Mouse (Mus musculus): Measurements from ENCODE around the gene Lix1l.

The Lix1l gene

GRCm38 (mm10) chr3:96600639-96601250, at the start of gene Lix1l:
Gene Lix1l (plus strand): TSS chr3:96601149.
- peak; percentile 94 for DNase-seq (ENCODE audit: low read depth, low spot score)

- peak; percentile 57 for DNase-seq (ENCODE audit: low read depth, low spot score)
Observed at GRCm38 (mm10) chr3:96551203-96551602, 49.7 kb upstream of the Lix1l start.

- no peak for DNase-seq (ENCODE audit: low read depth, low spot score)
Observed at GRCm38 (mm10) chr3:96551890-96552289, 49.1 kb upstream of the Lix1l start.

GRCm38 (mm10) chr3:96553601-96554000, 47.3 kb upstream of the Lix1l start:
- no peak for DNase-seq (ENCODE audit: low read depth, low spot score)

GRCm38 (mm10) chr3:96554251-96554650, 46.7 kb upstream of the Lix1l start:
- DNase-seq (ENCODE audit: low read depth, low spot score), result no peak

- peak; percentile 70 for DNase-seq (ENCODE audit: low read depth, low spot score)
Observed at GRCm38 (mm10) chr3:96555041-96555596, 45.8 kb upstream of the Lix1l start.

- peak; percentile 27 for DNase-seq (ENCODE audit: low read depth, low spot score)
Observed at GRCm38 (mm10) chr3:96555999-96556614, 44.8 kb upstream of the Lix1l start.

- peak; percentile 63 for DNase-seq (ENCODE audit: low read depth, low spot score)
Observed at GRCm38 (mm10) chr3:96556651-96557635, 44.0 kb upstream of the Lix1l start.

- DNase-seq (ENCODE audit: low read depth, low spot score), result peak; percentile 100
Observed at GRCm38 (mm10) chr3:96557694-96558093, 43.3 kb upstream of the Lix1l start, which contains the start of gene Txnip. Gene Txnip (plus strand): TSS chr3:96557957.

- DNase-seq (ENCODE audit: low read depth, low spot score), result no peak
Observed at GRCm38 (mm10) chr3:96558159-96558558, 42.8 kb upstream of the Lix1l start.

- peak; percentile 60 for DNase-seq (ENCODE audit: low read depth, low spot score)
Observed at GRCm38 (mm10) chr3:96558668-96559196, 42.2 kb upstream of the Lix1l start.

GRCm38 (mm10) chr3:96559398-96559910, 41.5 kb upstream of the Lix1l start:
- peak; percentile 72 for DNase-seq (ENCODE audit: low read depth, low spot score)

- DNase-seq (ENCODE audit: low read depth, low spot score), result peak; percentile 55
Observed at GRCm38 (mm10) chr3:96559911-96560850, 40.8 kb upstream of the Lix1l start.

- peak; percentile 20 for DNase-seq (ENCODE audit: low read depth, low spot score)
Observed at GRCm38 (mm10) chr3:96560881-96561668, 39.9 kb upstream of the Lix1l start.

- peak; percentile 62 for DNase-seq (ENCODE audit: low read depth, low spot score)
Observed at GRCm38 (mm10) chr3:96561946-96562681, 38.8 kb upstream of the Lix1l start.

- DNase-seq (ENCODE audit: low read depth, low spot score), result peak; percentile 50
Observed at GRCm38 (mm10) chr3:96563267-96563666, 37.7 kb upstream of the Lix1l start.

GRCm38 (mm10) chr3:96563911-96564632, 36.9 kb upstream of the Lix1l start:
- DNase-seq (ENCODE audit: low read depth, low spot score), result no peak

GRCm38 (mm10) chr3:96564633-96565032, 36.3 kb upstream of the Lix1l start:
- DNase-seq (ENCODE audit: low read depth, low spot score), result peak; percentile 73

Data from A20 (cell line).